Mouse (Mus musculus) hindbrain, embryonic 11.5 days (tissue): ENCODE results near the gene Rbm17. TPM values are rescaled to one million over a fixed set of nuclear protein-coding genes. Genes with fewer than 3 reads are reported as not detected.
"Not testable (repeated sequence)": the region's sequence is repeated elsewhere in the genome, so short reads cannot be mapped to it uniquely, and the experiment has no call there.

Experiments
- ATAC-seq: fragments of 200-750 bp; cut with Nextera tagmentation; 2 replicates; pipeline ENCODE4 v1.8.0; 2017; ENCODE audit warnings: mild to moderate bottlenecking, moderate TSS enrichment, moderate library complexity; ENCODE audit not compliant: low FRiP score
- DNase-seq: peaks from one replicate; pipeline ENCODE4 v3.0.0-alpha.2; 2015; ENCODE audit warnings: low spot score
- H3K27ac ChIP-seq: fragments of 300-500 bp; sonication (generic); 2 replicates; pipeline ENCODE4 v1.5.1; 2014; ENCODE audit warnings: mild to moderate bottlenecking, low read depth, low read length
- H3K27me3 ChIP-seq: fragments of 300-500 bp; sonication (generic); 2 replicates; pipeline ENCODE4 v1.6.1; 2014; ENCODE audit warnings: mild to moderate bottlenecking, low read length, moderate library complexity, mixed read lengths; ENCODE audit not compliant: control insufficient read depth, insufficient read depth
- H3K36me3 ChIP-seq: fragments of 300-500 bp; sonication (generic); 2 replicates; pipeline ENCODE4 v1.6.1; 2014; ENCODE audit warnings: mild to moderate bottlenecking, low read length, moderate library complexity, mixed read lengths; ENCODE audit not compliant: control insufficient read depth, insufficient read depth
- H3K4me1 ChIP-seq: fragments of 300-500 bp; sonication (generic); replicated peaks from 2 replicates; pipeline ENCODE4 v1.6.1; 2014; ENCODE audit warnings: low read length, mixed read lengths; ENCODE audit not compliant: control insufficient read depth, insufficient read depth
- H3K4me2 ChIP-seq: fragments of 300-500 bp; sonication (generic); replicated peaks from 2 replicates; pipeline ENCODE4 v1.6.1; 2014; ENCODE audit warnings: mild to moderate bottlenecking, low read depth, low read length
- H3K4me3 ChIP-seq: fragments of 300-500 bp; sonication (generic); 2 replicates; pipeline ENCODE4 v1.5.1; 2014; ENCODE audit warnings: low read depth, low read length
- H3K9ac ChIP-seq: fragments of 300-500 bp; sonication (generic); 2 replicates; pipeline ENCODE4 v1.6.1; 2014; ENCODE audit warnings: low read depth, low read length
- H3K9me3 ChIP-seq: fragments of 300-500 bp; sonication (generic); 2 replicates; pipeline ENCODE4 v1.6.1; 2016; ENCODE audit warnings: low read length; ENCODE audit not compliant: control insufficient read depth
- WGBS: fragments of 180-500 bp; shearing (Covaris S2); extraction: QIAGEN DNeasy Blood & Tissue Kit; methylation state at CpG from one replicate; pipeline ENCODE4 v1.1.7; 2014; 5-methylcytosine and 5-hydroxymethylcytosine counted together
- polyA plus RNA-seq: library from polyadenylated mRNA; unstranded; fragments of >200 nt; fragmentation: Nextera tagmentation; extraction: Ambion mirVana; gene quantifications from 2 replicates; pipeline ENCODE4 v1.2.1, GENCODE M21; 2014

Rbm17 gene
- polyA plus RNA-seq, 1 experiment from 2014 or later, result 178 TPM

DNA sequence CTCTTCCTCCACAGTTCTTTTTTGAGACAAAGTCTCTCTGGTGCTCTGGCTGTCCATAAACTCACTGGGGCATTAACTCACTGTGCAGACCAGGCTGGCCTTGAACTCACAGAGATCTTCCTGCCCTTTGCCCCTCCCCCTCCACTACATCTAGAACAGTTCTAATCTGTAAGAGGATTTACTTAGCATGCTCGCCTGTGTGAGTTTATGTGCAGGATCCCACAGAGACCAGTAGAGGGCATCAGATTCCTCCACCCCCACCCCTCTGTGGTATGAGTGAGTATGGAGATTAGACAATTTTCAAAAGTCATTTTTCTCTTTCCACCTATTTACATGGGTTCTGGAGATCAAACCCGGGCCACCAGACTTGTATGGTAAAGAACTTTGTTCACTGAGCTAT is 56.3 kb downstream of the Rbm17 start:
- no peak overlapping the region for H3K4me2 ChIP-seq
- H3K27ac ChIP-seq, result no peak overlapping the region
- peak; percentile 23 for DNase-seq
- no peaks in the 10 kb centered on the region for H3K36me3 ChIP-seq
- H3K9me3 ChIP-seq, result no peaks in the 10 kb centered on the region
- H3K9ac ChIP-seq, result no peak overlapping the region
- H3K4me3 ChIP-seq, result no peak overlapping the region
- H3K4me1 ChIP-seq, result no peaks in the 10 kb centered on the region; the same call in 1 of the 2 replicates
- peaks cover 1% of the 10 kb centered on the region for H3K27me3 ChIP-seq
- 71% methylated on average over 2 of the region's 2 CpGs for WGBS
- ATAC-seq, result no peak

DNA sequence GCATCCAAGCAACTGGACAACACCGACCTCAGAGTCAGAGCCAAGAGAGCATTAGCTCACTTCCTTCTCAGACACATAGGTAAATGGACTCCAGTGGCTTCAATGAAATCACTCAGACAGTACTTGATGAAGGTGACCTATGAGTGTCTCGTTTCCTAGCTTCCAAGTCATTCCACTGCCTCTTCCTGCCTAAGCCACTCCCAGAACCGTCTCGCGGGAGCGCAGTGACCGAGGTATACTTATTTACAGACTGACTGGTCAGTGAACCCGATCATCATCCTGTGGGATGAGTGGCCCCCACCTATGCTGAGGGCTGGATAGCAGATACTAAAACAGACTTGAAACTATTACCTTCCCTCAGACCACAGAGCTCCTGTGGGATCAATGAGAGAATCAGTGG is 57.9 kb downstream of the Rbm17 start:
- ATAC-seq (no peak), DNase-seq (no peak)
- H3K4me1 ChIP-seq, result no peaks in the 10 kb centered on the region
- H3K9me3 ChIP-seq, result no peaks in the 10 kb centered on the region
- H3K27me3 ChIP-seq, result no peaks in the 10 kb centered on the region
- H3K9ac ChIP-seq, result no peak overlapping the region
- WGBS, result 84% methylated on average over 8 of the region's 8 CpGs
- H3K27ac ChIP-seq, result no peak overlapping the region
- H3K4me3 ChIP-seq, result no peak overlapping the region
- H3K36me3 ChIP-seq, result no peaks in the 10 kb centered on the region
- no peak overlapping the region for H3K4me2 ChIP-seq

DNA sequence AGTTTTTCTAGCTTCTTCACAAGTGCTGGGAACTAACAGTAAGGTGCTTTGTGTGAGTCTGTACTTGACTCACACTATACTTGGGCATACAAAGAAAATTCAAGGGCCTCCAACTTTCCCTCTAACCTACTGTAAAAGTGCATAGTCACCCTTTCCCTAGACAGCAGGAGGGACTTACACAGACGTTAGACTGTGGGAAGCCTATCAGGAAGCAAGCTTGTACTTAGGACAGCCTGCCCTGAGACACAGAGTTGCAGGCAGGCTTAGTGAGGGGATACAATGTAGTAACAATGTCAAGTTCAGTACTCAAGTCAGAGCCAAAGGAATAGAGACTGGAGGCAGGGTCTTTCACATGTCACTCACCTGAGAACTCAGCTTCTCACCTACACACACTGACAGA is 58.6 kb downstream of the Rbm17 start:
- 19% methylated on average over 1 of the region's 1 CpGs for WGBS
- H3K4me1 ChIP-seq, result no peaks in the 10 kb centered on the region
- no peaks in the 10 kb centered on the region for H3K27me3 ChIP-seq
- no peak overlapping the region for H3K9ac ChIP-seq
- no peak overlapping the region for H3K4me3 ChIP-seq
- no peak for DNase-seq
- no peaks in the 10 kb centered on the region for H3K9me3 ChIP-seq
- no peak overlapping the region for H3K4me2 ChIP-seq
- ATAC-seq, result no peak
- no peak overlapping the region for H3K27ac ChIP-seq
- H3K36me3 ChIP-seq, result no peaks in the 10 kb centered on the region

DNA sequence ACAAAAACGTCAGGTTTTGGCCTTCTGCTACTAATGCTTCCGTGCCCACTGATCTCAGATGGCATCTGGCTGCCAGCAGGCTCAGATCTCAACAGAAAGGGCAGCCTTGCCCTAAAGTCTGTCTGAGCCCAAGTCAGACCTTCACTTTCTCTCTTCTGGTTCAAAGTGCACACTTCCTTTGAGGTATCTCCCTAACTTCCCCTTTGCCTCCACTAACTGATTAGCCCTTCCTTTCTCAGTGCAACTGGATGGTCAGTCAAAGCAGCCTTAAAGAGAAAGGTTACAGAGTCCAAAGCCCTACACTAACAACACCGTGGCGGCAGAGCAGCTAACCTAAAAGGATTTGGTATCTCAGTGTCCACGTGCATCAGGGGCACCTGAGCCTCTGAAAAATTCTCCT is 59.6 kb downstream of the Rbm17 start:
- ATAC-seq, result no peak
- H3K4me2 ChIP-seq, result no peak overlapping the region
- no peak overlapping the region for H3K27ac ChIP-seq
- H3K36me3 ChIP-seq, result no peaks in the 10 kb centered on the region
- no peaks in the 10 kb centered on the region for H3K4me1 ChIP-seq
- no peaks in the 10 kb centered on the region for H3K9me3 ChIP-seq
- no peaks in the 10 kb centered on the region for H3K27me3 ChIP-seq
- no peak for DNase-seq
- no peak overlapping the region for H3K9ac ChIP-seq
- WGBS, result 72% methylated on average over 5 of the region's 5 CpGs
- H3K4me3 ChIP-seq, result no peak overlapping the region

DNA sequence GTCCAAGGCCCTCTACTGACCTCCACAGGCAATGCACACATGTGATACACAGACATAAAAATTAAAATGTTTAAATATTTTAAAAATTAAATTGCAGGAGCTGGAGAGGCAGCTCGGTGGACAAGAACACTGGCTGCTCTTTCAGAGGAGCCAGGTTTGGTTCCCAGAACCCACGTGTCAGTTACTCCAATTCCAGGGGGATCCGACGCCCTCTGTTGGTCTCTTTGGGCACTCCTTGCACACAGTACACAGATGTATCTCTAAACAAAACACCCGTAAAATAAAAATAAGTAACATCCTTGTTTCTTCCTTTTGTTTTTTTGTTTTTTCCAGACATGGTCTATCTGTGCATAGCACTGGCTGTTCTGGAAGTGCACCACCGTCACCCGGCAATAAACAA is 60.8 kb downstream of the Rbm17 start:
- ATAC-seq (no peak), DNase-seq (no peak)
- H3K27me3 ChIP-seq, result no peaks in the 10 kb centered on the region
- no peak overlapping the region for H3K4me2 ChIP-seq
- no peak overlapping the region for H3K9ac ChIP-seq
- H3K27ac ChIP-seq, result no peak overlapping the region
- no peaks in the 10 kb centered on the region for H3K9me3 ChIP-seq
- H3K4me1 ChIP-seq, result no peaks in the 10 kb centered on the region
- 81% methylated on average over 7 of the region's 7 CpGs for WGBS
- H3K36me3 ChIP-seq, result no peaks in the 10 kb centered on the region
- H3K4me3 ChIP-seq, result no peak overlapping the region

DNA sequence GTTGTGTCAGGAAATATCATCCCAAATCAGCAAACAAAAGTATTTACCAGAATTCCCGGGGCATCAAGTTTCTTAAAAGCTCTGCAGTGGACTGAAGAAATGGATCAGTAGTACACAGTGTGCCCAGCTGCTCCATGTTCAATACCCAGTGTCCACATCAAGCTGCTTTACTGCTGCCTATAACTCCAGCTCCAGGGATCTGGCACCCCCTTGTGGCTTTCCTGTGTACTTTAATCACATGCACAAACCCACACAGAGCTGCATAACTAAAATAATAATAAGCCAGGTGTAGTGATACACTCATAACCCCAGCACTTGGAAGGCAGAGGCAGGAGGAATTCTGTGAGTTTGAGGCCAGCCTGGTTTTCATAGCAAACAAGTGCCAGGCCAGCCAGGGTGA is 61.3 kb downstream of the Rbm17 start:
- H3K27me3 ChIP-seq, result no peaks in the 10 kb centered on the region
- no peaks in the 10 kb centered on the region for H3K36me3 ChIP-seq
- no peak overlapping the region for H3K9ac ChIP-seq
- no peak overlapping the region for H3K4me3 ChIP-seq
- H3K9me3 ChIP-seq, result no peaks in the 10 kb centered on the region
- ATAC-seq (peak; percentile 82), DNase-seq (peak; percentile 68)
- H3K4me2 ChIP-seq, result no peak overlapping the region
- H3K27ac ChIP-seq, result no peak overlapping the region
- WGBS, result 88% methylated on average over 1 of the region's 1 CpGs
- no peaks in the 10 kb centered on the region for H3K4me1 ChIP-seq

DNA sequence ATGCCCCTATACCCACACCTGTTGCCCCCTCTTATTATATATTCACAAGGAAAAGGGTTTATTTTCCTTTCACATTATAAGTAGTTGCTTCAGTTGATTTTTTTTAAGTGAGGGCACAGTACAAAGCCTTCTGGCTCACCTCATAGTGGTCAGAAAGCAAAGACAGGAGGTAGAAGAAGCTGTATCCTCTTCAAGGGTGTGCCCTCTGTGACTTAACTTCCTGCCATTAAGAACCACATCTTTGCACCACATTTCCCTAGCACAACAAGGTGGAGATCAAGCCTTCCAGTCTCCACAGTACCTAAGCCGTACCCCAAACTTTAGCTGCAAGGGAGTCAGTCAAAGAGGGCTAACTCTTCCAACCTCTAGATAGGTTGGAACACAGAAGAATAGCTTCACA is 61.8 kb downstream of the Rbm17 start:
- H3K4me1 ChIP-seq, result no peaks in the 10 kb centered on the region
- no peak for DNase-seq

DNA sequence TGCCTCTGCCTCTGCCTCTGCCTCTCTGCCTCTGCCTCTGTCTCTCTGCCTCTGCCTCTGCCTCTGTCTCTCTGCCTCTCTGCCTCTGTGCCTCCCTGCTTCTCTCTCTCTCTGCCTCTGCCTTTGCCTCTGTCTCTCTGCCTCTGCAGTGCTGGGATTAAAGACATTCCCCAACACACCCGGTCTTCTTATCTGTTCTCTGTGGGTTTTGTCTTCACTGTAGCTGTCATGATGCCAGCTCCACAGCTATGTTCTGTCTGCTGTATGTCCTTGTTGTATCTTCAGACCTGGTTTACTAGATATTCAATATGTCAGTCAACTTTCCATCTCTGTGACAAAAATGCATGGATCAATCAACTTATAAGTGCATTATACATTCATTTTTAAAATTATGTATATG is 62.4 kb downstream of the Rbm17 start:
- H3K9ac ChIP-seq, H3K4me3 ChIP-seq, H3K36me3 ChIP-seq, H3K27me3 ChIP-seq, ATAC-seq, H3K9me3 ChIP-seq, H3K4me2 ChIP-seq, DNase-seq, H3K27ac ChIP-seq, H3K4me1 ChIP-seq: not testable (repeated sequence)
- WGBS, result 73% methylated on average over 1 of the region's 1 CpGs

More for the DNA sequence above, 61.8 kb downstream of the Rbm17 start:
- no peak for ATAC-seq
- WGBS, result 96% methylated on average over 1 of the region's 1 CpGs
- H3K36me3 ChIP-seq, result no peaks in the 10 kb centered on the region
- H3K27me3 ChIP-seq, result no peaks in the 10 kb centered on the region
- no peak overlapping the region for H3K27ac ChIP-seq
- no peak overlapping the region for H3K4me3 ChIP-seq
- H3K9ac ChIP-seq, result no peak overlapping the region
- no peak overlapping the region for H3K4me2 ChIP-seq
- no peaks in the 10 kb centered on the region for H3K9me3 ChIP-seq

DNA sequence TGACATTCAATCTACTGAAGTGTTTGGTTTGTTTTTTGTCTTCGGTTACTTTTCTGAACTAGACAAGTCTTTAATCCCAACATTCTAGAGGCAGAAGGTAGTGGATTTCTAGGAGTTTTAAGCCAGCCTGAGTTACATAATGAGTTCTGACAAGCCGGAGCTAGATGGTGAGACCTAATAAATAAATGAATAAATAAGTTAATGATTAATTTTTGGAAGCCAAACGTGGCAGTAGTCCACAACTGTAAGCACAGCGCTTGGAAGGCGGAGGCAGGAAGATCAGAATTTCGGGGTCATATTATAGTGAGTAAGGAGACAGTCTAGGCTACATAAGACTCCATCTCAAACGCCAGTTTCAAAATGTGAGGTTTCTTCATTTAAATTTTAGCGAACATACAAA is 68.0 kb downstream of the Rbm17 start:
- H3K4me1 ChIP-seq, result no peaks in the 10 kb centered on the region
- H3K27me3 ChIP-seq, result no peaks in the 10 kb centered on the region
- H3K9ac ChIP-seq, result no peak overlapping the region
- DNase-seq, result no peak
- no peak overlapping the region for H3K27ac ChIP-seq
- no peaks in the 10 kb centered on the region for H3K9me3 ChIP-seq
- ATAC-seq, result 0 out of 2 replicates have a peak, but pooled peaks have one; percentile 10
- 72% methylated on average over 8 of the region's 8 CpGs for WGBS
- H3K4me3 ChIP-seq, result peak overlapping the region; percentile 39
- H3K4me2 ChIP-seq, result peak overlapping the region; percentile 60
- H3K36me3 ChIP-seq, result no peaks in the 10 kb centered on the region
